Mouse (Mus musculus) hindbrain, embryonic 13.5 days (tissue): Measurements from ENCODE around the gene Rbpjl. TPM values are rescaled to one million over a fixed set of nuclear protein-coding genes. Genes with fewer than 3 reads are reported as not detected.

ENCODE experiments used
- ATAC-seq: fragments of 200-750 bp; cut with Nextera tagmentation; 2 replicates; pipeline ENCODE4 v1.8.0; 2017; ENCODE audit warnings: moderate TSS enrichment; ENCODE audit not compliant: low FRiP score
- H3K27ac ChIP-seq: fragments of 300-500 bp; sonication (generic); 2 replicates; pipeline ENCODE4 v1.5.1; 2015; ENCODE audit warnings: inconsistent platforms, mild to moderate bottlenecking, moderate library complexity
- H3K27me3 ChIP-seq: fragments of 300-500 bp; sonication (generic); 2 replicates; pipeline ENCODE4 v1.6.1; 2015; ENCODE audit warnings: mild to moderate bottlenecking, inconsistent platforms
- H3K36me3 ChIP-seq: fragments of 300-500 bp; sonication (generic); 2 replicates; pipeline ENCODE4 v1.6.1; 2015; ENCODE audit warnings: mild to moderate bottlenecking, inconsistent platforms
- H3K4me1 ChIP-seq: fragments of 300-500 bp; sonication (generic); replicated peaks from 2 replicates; pipeline ENCODE4 v1.6.1; 2015; ENCODE audit warnings: inconsistent platforms
- H3K4me2 ChIP-seq: fragments of 300-500 bp; sonication (generic); 2 replicates; pipeline ENCODE4 v1.6.1; 2015; ENCODE audit warnings: inconsistent platforms, mild to moderate bottlenecking, moderate library complexity
- H3K4me3 ChIP-seq: fragments of 300-500 bp; sonication (generic); 2 replicates; pipeline ENCODE4 v1.5.1; 2015; ENCODE audit warnings: mild to moderate bottlenecking, inconsistent platforms
- H3K9ac ChIP-seq: fragments of 300-500 bp; sonication (generic); 2 replicates; pipeline ENCODE4 v1.6.1; 2015; ENCODE audit warnings: mild to moderate bottlenecking, inconsistent platforms
- H3K9me3 ChIP-seq: fragments of 300-500 bp; sonication (generic); 2 replicates; pipeline ENCODE4 v1.6.1; 2016; ENCODE audit warnings: inconsistent platforms
- WGBS: fragments of 180-500 bp; shearing (Covaris S2); methylation state at CpG from one replicate; pipeline ENCODE4 v1.1.7; 2015; 5-methylcytosine and 5-hydroxymethylcytosine counted together
- polyA plus RNA-seq: library from polyadenylated mRNA; unstranded; fragments of >200 nt; fragmentation: Nextera tagmentation; extraction: Ambion mirVana; gene quantifications from 2 replicates; pipeline ENCODE4 v1.2.1, GENCODE M21; 2015

Rbpjl gene
- 0.05 and 0.09 TPM in 2 replicates for polyA plus RNA-seq

DNA sequence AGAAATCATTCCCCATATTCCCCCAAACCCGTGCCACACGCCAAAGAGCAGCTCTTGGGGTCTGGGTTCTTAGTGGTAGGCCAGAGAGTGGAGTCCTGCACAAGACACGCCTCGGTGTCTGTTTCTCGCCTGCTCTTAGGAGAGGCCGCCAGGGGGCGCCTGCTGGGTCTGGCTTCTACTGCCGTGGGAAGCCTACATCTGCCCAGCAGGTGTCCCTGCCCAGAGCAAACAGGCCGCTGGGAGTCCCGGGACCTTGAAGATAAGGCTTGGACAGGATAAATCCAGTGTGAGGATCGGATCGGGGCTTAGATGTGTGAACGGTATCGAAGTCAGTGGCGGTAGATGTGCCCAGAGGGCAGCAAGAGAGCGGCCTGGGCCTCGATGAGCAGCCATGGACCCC lies at the start of gene Rbpjl:
Rbpjl (plus strand) TSS at position 236 of the 400 bp plus-strand sequence.
- Histone ChIP-seq H3K27me3 (peaks cover 93% of the 10 kb centered on the region), H3K27ac (no peak within 1 kb of the TSS), H3K36me3 (no peaks in the 10 kb centered on the region), H3K4me3 (peak within 1 kb of the TSS; percentile 9; the same call in 1 of the 2 replicates), H3K9me3 (peaks cover 3% of the 10 kb centered on the region; the same call in 1 of the 2 replicates), H3K4me2 (0 out of 2 replicates have a peak within 1 kb of the TSS, but pooled peaks have one; percentile 64), H3K9ac (peak within 1 kb of the TSS; percentile 63; the same call in 1 of the 2 replicates), H3K4me1 (peaks cover 34% of the 10 kb centered on the region)
- 4% methylated on average over 17 of the region's 17 CpGs for WGBS
- ATAC-seq: no peak

DNA sequence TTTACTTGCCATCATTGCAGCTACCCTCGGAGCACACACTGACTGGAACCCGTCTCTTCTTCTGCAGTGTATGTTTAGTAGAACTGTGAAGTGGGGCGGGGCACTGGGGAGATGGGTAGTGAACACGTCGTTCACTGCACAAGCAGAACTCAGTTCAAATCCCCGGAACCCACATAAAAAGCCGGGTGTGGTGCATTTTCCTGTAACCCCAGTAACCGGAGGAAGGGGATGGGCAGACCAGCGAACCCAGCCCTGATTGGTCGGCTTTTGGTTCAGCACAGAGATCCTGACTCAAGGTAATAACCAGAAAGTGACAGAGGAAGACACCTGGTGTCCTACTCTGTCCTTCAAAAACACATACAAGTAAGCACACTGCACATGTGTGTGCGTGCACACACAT lies 49.6 kb upstream of the Rbpjl start:
- Histone ChIP-seq H3K9me3 (no peaks in the 10 kb centered on the region), H3K4me2 (no peak overlapping the region), H3K4me1 (no peaks in the 10 kb centered on the region), H3K4me3 (no peak overlapping the region), H3K27ac (no peak overlapping the region), H3K27me3 (no peaks in the 10 kb centered on the region), H3K36me3 (no peaks in the 10 kb centered on the region), H3K9ac (no peak overlapping the region)
- 87% methylated on average over 11 of the region's 11 CpGs for WGBS
- no peak for ATAC-seq

DNA sequence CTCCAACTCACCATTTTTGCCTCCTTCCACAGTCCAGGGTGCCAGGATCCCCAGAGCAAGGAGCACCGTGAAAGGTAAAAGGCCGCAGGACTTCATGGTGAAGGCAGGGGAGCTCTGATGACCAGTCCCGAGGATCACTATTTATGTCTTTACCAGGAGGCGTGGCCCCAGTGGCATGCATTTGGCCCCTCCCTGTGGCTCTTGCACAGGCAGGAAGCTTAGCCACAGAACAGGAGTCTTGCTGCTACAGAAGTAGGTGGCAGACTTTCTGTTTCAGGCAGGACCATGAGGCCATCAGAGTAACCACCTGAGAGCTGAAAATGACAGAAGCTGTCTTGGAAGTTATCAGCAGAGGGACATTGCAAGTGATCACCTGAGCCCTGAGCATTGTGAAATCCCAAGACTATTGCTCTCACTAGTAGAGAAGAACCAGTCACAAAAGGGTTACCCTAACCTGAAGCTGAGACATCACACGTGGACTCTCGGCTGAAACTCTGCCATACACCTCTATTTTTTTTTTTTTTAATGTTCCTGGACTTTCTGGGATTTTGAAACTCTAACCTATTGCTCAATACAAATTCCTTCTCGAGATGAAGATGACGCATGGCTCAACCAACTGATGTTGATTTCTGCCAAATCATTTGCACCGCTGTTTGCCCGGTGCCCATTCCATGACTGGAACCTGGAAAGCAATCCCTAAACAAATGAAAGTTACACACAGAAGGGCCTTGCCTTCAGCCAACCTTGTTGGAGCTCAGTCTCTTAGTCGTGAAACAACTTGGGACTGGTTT lies 46.6 kb upstream of the Rbpjl start:
- H3K27ac ChIP-seq: no peak overlapping the region
- H3K9me3 ChIP-seq: no peaks in the 10 kb centered on the region
- no peaks in the 10 kb centered on the region for H3K4me1 ChIP-seq
- 87% methylated on average over 11 of the region's 11 CpGs for WGBS
- H3K9ac ChIP-seq: no peak overlapping the region
- peaks cover 6% of the 10 kb centered on the region; the same call in 1 of the 2 replicates for H3K27me3 ChIP-seq
- ATAC-seq: no peak
- H3K36me3 ChIP-seq: no peaks in the 10 kb centered on the region
- no peak overlapping the region for H3K4me2 ChIP-seq
- H3K4me3 ChIP-seq: no peak overlapping the region

DNA sequence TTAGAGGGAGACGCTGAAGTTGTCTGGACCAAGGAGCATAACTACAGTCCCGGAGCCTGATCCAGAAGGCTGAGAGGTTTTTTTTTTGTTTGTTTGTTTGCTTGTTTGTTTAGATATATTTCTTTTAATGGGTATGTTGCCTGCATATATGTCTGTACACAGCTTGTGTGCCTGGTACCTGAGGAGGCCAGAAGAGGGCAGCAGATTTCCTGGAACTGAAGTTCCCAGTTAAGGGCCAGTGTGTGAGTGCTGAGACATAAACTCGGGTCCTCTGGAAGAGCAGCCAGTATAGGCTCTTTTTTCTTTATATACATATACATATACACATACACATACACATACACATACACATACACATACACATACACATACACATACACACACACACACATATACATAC lies 44.6 kb upstream of the Rbpjl start:
- 90% methylated on average over 3 of the region's 3 CpGs for WGBS
- Histone ChIP-seq H3K36me3 (no peaks in the 10 kb centered on the region), H3K4me3 (no peak overlapping the region), H3K4me1 (no peaks in the 10 kb centered on the region), H3K4me2 (no peak overlapping the region), H3K27me3 (peaks cover 11% of the 10 kb centered on the region; the same call in 1 of the 2 replicates), H3K27ac (no peak overlapping the region), H3K9ac (no peak overlapping the region), H3K9me3 (no peaks in the 10 kb centered on the region)
- no peak for ATAC-seq

DNA sequence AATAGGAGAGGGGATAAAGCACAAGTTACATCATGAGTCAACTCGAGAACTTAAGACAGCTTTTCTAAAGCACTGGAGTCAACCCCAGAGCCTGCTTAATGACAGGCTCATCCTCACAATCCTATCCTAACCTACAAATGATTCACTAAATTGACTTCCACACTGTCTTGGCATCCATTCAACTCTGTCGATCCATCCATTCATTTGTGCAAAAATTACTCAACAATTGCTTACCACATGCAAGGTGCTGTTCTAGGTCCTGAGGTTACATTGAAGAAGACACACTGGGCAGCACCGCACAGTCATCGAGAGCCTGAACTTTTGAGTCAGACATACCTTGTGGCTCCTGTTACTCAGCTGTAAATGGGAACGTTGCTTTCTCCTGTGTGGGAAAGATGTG lies 43.9 kb upstream of the Rbpjl start:
- no peak for ATAC-seq
- Histone ChIP-seq H3K4me2 (no peak overlapping the region), H3K9me3 (no peaks in the 10 kb centered on the region), H3K27ac (no peak overlapping the region), H3K4me1 (no peaks in the 10 kb centered on the region), H3K27me3 (peaks cover 11% of the 10 kb centered on the region; the same call in 1 of the 2 replicates), H3K4me3 (no peak overlapping the region), H3K9ac (no peak overlapping the region), H3K36me3 (no peaks in the 10 kb centered on the region)
- WGBS: 82% methylated on average over 5 of the region's 5 CpGs

DNA sequence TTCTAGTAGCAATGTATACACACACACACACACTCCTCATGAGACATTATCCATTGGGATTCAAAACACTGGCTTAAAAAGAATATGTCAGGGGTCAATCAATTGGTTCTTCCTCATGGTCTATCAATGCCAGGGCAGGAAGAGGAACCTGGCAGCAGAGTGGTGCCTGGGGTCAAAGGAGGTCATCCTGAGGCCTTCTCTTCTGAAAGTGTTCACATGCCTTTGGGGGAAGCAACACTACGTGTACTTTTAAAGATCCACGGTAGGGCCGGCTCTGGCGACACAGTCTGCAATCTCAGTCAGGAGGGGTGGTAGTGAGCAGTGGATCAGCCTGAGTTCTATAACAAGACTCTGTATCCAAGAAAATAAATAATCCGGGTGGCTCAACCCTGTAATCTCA lies 43.3 kb upstream of the Rbpjl start:
- peaks cover 11% of the 10 kb centered on the region; the same call in 1 of the 2 replicates for H3K27me3 ChIP-seq

DNA sequence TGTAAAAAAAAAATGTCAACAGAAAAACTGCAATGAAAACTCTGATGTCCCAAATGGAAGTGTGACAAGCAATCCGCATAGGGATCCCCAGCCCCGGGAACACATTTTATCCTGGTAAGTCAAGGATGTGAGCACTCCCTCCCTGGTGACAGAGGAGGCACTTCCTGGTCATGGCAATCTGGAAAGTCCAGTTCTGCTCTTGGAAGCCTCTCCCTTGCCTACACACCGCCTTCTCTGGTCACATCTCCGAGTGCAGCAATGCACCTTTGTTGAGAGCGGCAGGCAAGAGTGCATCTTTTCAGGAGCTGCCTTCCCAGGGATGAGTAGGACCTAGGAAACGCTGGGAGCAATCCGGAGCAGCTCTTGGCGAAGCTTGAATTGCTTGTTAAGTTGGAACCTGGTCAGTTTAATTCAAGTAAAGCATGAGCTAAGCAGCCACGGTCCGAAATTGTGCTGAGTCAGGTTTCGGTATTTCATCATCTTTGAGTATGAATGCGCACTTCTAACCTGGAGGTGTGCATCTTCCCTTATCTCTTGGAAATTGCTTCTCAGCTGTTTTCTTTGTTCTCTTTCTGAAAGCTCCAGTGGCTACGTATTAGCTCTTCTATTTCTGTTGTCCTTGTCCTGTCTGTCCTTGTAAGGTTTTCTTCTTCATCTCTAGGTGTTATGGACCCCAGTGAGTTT lies 41.8 kb upstream of the Rbpjl start:
- 33% methylated on average over 13 of the region's 13 CpGs for WGBS
- ATAC-seq: no peak

More for the DNA sequence above, 43.3 kb upstream of the Rbpjl start:
- Histone ChIP-seq H3K36me3 (no peaks in the 10 kb centered on the region), H3K4me3 (no peak overlapping the region), H3K4me2 (no peak overlapping the region), H3K9me3 (no peaks in the 10 kb centered on the region), H3K27ac (no peak overlapping the region), H3K4me1 (no peaks in the 10 kb centered on the region), H3K9ac (no peak overlapping the region)
- WGBS: 76% methylated on average over 5 of the region's 5 CpGs
- no peak for ATAC-seq

DNA sequence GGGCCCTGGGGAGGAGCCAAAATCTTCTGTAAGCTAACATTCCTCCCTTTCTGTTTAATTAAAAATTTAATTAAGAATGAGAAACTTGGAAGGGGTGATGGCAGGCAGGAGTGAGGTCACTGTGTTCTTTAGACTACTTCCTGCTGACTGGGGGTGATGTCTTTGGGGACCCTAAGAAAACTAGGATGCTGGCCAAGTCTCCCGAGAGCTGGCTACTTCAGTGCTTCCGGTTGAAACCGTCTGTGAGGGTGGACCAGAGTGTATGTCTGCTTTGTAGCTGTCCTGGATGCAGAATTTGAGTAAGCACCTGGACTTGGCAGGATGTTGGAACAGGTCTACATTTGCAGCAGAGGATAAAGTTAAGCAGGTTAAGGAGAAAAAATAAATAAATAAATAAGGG lies 36.0 kb upstream of the Rbpjl start:
- Histone ChIP-seq H3K27ac (no peak overlapping the region), H3K36me3 (no peaks in the 10 kb centered on the region), H3K27me3 (peaks cover 3% of the 10 kb centered on the region; the same call in 1 of the 2 replicates), H3K9me3 (no peaks in the 10 kb centered on the region), H3K4me2 (no peak overlapping the region), H3K4me1 (no peaks in the 10 kb centered on the region), H3K4me3 (no peak overlapping the region), H3K9ac (no peak overlapping the region)
- 81% methylated on average over 3 of the region's 3 CpGs for WGBS
- no peak for ATAC-seq

More for the DNA sequence above, 41.8 kb upstream of the Rbpjl start:
- Histone ChIP-seq H3K4me2 (no peak overlapping the region), H3K36me3 (no peaks in the 10 kb centered on the region), H3K4me1 (no peaks in the 10 kb centered on the region), H3K27ac (no peak overlapping the region), H3K4me3 (no peak overlapping the region), H3K9ac (no peak overlapping the region), H3K27me3 (peaks cover 11% of the 10 kb centered on the region; the same call in 1 of the 2 replicates), H3K9me3 (no peaks in the 10 kb centered on the region)

DNA sequence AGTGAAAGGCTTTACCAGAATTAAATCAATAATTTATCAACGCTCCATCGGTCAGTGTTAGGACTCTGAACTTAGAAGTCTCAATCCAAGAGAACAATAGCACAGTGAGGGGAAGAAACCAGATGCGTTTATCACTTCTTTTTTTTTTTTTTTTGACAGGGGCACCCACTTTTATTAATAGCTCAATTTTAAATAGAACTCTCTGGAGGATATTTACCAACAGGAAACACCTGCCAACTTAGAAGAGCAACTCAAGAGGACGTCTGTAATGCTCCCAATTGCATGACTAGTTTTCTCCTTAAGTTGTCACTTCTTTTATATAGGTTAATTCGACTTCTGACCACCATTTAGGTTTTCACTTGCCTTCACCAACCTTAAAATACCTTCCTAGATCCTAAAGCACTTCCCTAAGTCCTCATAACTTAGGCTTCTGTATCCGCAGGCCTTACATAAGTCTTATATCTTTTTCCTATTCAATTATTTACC lies 34.3 kb upstream of the Rbpjl start:
- H3K4me2 ChIP-seq: no peak overlapping the region
- no peaks in the 10 kb centered on the region for H3K9me3 ChIP-seq
- no peak overlapping the region for H3K9ac ChIP-seq
- no peaks in the 10 kb centered on the region for H3K27me3 ChIP-seq
- H3K4me1 ChIP-seq: no peaks in the 10 kb centered on the region
- no peaks in the 10 kb centered on the region for H3K36me3 ChIP-seq
- no peak overlapping the region for H3K27ac ChIP-seq
- no peak overlapping the region for H3K4me3 ChIP-seq
- 83% methylated on average over 6 of the region's 6 CpGs for WGBS
- ATAC-seq: no peak

DNA sequence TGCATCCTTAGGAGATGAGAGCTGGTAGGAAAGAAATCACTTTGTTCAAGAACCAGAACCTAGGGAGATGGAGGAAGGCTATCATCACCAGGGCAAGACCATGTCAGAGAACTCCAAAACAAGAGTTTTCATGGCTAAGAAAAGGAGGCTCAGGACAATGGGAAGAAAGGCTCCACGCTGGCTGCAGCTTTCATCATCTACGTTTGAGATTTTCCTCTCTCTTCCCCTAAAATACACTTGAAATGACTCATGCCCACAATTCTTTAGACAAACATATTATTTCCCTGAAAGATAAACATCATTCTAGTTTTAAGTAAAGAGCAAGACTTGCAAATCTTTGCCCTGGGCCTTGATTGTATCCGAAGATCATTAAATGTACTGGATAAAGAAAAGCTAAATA lies 31.6 kb upstream of the Rbpjl start:
- H3K4me1 ChIP-seq: no peaks in the 10 kb centered on the region
- no peak overlapping the region for H3K4me3 ChIP-seq
- no peak for ATAC-seq
- no peaks in the 10 kb centered on the region for H3K9me3 ChIP-seq
- no peak overlapping the region for H3K27ac ChIP-seq
- H3K27me3 ChIP-seq: no peaks in the 10 kb centered on the region
- no peaks in the 10 kb centered on the region for H3K36me3 ChIP-seq
- 89% methylated on average over 3 of the region's 3 CpGs for WGBS
- H3K4me2 ChIP-seq: no peak overlapping the region
- no peak overlapping the region for H3K9ac ChIP-seq

DNA sequence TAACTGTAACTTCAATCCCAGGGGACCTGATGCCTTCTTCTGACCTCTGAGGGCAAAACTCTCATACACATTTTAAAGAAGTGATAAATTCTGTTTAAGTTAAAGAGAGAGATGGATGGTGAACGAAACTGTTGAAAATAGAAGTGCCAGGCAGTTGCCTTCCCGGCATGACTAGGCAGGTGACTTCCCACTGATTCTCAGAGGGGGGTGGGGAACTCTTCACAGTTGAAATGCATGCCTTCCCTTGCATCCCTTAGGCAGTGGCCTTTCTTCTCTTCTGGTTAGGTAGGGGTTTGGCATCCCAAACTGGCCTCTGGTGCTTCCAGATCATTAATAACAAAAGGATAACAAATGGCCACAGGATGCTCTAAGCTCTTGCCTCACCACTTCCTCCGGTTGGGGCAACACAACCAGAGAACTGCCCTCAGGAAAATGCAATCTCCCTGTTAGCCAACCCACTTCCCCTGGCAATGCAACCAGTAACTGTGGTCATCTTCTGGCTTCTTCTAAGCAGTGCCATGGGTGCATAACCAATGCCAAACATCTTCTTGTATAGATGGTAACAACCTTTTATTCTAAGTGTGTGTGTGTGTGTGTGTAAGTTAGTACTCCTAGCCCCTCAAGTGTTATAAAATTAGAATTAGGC lies 30.4 kb upstream of the Rbpjl start:
- Histone ChIP-seq H3K4me2 (no peak overlapping the region), H3K4me1 (no peaks in the 10 kb centered on the region), H3K27me3 (no peaks in the 10 kb centered on the region), H3K9ac (no peak overlapping the region), H3K4me3 (no peak overlapping the region), H3K27ac (no peak overlapping the region), H3K36me3 (no peaks in the 10 kb centered on the region), H3K9me3 (no peaks in the 10 kb centered on the region)
- WGBS: 39% methylated on average over 3 of the region's 3 CpGs
- no peak for ATAC-seq

DNA sequence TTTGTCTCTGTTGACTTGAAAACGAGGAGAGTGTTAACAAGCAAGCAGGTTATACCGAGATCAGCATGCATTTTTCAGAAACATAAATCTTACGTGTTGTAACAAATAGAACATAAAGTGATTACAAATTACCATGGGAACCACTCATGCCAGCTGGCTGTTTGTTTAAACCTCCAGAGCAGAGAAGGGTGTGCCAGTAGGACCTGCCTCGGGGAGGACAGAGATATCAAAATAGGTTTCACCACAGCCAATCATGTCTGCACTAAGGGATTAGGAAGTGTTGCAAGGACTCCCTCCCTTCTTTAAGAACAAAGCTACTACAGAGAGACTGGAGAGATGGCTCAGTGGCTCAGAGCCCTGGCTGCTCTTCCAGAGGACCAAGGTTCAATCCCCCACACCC lies 29.8 kb upstream of the Rbpjl start:
- H3K27ac ChIP-seq: no peak overlapping the region
- no peaks in the 10 kb centered on the region for H3K27me3 ChIP-seq
- H3K9me3 ChIP-seq: no peaks in the 10 kb centered on the region
- no peaks in the 10 kb centered on the region for H3K4me1 ChIP-seq
- H3K4me2 ChIP-seq: no peak overlapping the region
- H3K4me3 ChIP-seq: no peak overlapping the region
- no peak for ATAC-seq
- no peak overlapping the region for H3K9ac ChIP-seq
- H3K36me3 ChIP-seq: no peaks in the 10 kb centered on the region
- 67% methylated on average over 4 of the region's 4 CpGs for WGBS
